Mouse (Mus musculus): Measurements from ENCODE around the gene Kcnab3.

Gene Kcnab3

DNA sequence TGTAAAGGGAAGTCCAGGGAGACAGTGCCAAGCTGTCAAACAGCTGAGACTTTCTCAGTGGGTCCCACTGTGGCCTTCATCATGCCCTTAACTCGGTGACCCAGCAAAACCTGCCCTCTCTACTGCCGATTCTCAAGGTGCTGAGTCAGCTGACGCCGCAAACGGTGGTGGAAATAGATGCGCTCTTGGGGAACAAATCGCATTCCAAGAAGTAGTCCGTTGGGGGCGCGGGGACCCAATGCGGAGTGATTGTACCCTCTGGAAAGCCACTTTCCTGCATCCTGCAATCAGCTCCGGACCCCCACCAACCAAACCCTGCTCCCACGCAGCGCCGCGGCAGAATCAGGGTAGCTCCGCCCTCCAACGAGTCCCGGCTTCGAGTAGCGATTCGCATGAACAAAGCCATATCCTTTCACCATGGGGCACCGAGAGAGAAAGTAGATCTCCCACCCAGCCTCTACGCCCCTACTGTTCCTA, 5.9 kb downstream of the Kcnab3 start:
- DNase-seq (ENCODE audit: extremely low spot score, low spot score), result peak; percentile 78

DNA sequence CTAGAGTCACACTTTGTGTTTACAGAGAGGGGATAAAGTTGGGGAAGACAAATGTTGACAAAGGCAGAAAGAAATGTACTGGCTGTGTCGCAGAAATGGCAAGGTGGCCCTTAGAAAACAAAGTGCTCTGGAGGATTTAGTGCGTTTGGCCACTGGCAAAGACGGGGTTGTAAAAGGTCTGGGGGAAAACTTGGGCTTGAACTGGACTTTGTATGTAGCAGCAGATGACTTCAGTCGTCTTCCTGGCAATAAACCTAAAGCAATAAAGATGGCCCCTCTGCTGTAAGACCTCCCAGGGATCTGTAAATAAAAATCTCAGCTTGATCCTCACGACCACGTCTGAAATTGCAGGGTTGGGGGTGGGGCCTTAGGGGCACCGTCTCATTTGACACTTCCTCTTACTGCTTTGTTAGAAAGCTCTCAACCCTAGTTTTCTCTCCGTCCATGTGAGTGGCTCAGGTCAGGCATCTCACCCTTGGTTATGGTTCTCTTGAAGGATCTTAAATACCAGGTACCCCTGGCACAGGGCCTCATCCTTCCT, 6.7 kb downstream of the Kcnab3 start:
- no peak for DNase-seq (ENCODE audit: extremely low spot score, low spot score)

DNA sequence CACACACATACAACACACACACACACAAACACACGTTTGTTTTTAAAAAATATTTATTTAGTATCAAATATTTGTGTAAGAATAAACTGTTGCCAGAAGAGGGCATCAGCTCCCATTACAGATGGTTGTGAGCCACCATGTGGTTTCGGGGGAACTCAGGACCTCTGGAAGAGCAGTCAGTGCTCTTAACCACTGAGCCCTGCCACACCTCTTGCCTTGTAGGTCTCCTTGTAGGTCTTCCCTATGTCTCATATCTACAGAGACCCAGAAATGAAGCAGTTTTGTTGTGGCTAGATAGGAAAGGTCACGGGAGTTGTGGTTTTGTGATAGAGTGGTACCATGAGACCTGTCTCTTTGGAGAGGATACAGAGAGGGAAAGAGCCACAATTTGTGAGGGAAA, 7.9 kb downstream of the Kcnab3 start:
- no peak for DNase-seq (ENCODE audit: extremely low spot score, low spot score)

DNA sequence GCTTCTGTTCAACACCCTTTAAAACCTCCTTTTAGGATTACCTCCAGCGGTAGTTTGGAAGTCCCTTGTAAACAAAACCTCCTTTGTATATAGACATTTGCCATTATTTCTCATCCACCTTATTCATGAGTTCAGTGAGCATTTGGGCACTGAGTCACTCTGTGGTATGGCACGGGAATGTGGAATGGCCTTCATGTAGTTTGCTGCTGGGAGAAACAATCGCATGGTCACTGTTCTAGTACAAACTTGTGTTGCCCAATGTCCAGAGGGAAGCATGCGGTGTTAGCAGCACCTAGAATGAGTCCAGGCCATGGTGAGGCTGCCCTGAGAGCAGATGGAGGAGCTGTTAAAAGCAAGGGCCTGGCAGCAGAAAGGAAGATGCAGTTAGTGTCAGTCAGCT, 8.7 kb downstream of the Kcnab3 start:
- no peak for DNase-seq (ENCODE audit: extremely low spot score, low spot score)

DNA sequence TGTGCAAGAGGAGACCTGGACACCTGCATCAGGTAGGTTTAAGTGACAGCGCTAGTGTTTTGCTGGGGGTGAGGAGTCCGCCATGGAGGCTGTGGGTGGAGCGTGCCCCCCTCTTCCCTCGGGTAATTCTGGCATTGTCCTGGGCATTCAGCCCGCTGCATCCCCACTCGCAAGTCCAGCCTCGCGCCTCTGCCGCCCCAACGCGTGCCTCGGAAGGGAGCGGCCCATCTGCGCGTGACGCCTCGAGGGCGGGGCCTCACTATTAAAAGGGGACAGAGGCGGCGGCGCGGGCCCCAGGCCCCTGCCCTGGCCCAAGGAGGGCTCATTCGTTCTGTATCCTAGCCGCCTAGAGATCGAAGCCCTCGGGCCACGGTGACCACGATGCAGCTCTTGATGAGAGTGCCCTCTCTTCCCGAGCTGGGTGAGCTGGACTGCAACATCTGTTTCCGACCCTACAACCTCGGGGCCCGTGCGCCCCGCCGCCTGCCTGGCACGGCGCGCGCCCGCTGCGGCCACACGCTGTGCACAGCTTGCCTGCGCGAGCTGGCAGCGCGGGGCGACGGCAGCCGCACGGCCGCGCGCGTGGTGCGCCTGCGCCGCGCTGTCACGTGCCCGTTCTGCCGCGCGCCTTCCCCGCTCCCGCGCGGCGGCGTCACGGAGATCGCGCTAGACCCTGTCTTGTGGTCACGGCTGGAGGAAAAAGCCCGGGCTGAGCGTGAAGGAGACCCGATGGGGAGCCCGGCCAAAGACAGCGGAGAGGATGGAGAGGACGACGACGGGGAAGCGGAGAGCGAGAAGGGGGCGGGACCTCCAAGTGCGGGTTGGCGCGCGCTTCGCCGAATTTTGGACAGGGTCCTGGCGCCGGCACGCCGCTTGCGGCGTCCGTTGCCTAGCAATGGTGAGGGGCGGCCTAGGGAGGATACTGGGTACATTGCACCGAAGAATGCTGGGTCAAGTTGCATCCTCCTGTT, 14.4 kb downstream of the Kcnab3 start, which contains the start of gene Rnf227:
Gene Rnf227 (plus strand): TSS at position 301 of the 971 bp plus-strand sequence.
- peak; percentile 83 for DNase-seq (ENCODE audit: extremely low spot score, low spot score)

DNA sequence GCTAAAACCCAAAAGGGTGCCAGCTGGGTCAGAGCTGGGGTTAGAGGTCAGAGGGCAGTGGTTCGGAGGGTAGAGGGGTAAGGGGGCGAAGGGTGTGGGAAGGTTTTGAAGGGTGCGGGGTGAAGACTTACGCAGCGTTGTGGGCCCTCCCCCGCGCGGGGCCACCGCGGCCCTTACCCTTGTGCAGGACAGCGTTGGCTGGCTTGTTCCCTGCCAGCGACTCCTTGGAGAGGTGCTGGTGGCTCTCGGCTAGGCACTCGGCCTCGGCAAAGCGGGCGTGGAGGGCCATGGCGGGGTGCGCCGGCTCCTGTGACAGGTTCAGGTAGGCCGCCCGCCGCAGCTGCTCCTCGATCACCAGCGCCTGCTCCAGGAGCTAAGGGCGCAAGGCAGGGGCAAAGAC, 20.4 kb downstream of the Kcnab3 start:
- DNase-seq (ENCODE audit: extremely low spot score, low spot score), result no peak

DNA sequence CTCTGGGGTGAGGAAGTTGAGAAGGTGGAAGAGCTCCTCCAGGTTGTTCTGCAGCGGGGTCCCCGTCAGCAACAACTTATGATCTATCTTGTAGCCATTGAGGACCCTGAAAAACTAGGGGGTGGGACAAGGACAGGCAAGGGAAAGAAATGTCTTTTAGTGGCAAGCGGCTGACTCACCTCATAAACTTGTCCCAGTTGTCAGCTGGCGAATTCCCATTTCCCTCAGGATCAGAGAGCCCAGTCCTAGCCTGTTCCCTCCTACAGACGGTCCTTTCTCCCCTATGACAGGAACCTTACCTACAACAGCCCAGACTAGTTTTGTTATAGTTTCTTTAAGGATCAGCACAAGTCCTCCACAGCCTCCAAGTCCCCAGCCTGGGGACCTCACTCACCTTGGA, 30.5 kb downstream of the Kcnab3 start:
- no peak for DNase-seq (ENCODE audit: extremely low spot score, low spot score)

DNA sequence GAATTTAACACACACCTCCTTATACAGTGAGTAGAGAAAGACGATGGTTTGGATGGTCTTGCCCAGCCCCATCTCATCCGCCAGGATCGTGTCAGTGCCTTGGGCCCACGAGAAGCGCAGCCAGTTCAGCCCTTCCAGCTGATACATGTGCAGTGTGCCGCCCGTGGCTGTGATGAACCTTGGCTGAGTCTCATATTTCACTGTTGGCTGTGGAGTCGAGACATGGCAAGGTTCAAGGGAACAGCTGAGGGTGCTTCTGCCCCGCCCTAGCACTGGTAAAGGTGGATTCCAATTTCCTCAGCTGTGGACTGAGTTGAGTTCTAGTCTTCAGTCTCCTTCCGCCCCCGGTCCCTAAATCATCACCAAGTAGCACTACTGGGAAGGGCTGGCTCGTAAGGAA, 31.6 kb downstream of the Kcnab3 start:
- DNase-seq (ENCODE audit: extremely low spot score, low spot score), result no peak

DNA sequence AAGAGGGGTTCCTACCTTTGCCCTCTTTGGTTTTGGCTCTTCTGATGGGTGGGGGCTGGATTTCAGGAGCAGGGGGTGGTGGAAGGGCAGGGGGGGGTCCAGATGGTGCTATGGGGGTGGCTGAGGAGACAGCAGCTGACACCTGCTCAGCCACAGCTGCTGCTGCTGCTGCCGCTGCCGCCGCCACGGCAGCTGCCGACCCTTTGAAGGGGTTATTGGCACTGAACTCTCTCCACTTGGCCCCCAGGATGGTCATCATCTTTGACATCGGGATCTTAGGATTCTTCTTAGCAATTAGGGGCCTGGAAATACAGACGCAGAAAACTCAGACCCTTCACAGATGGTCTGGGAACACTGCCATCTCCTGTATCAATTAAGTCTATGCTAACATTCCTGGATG, 36.0 kb downstream of the Kcnab3 start:
- DNase-seq (ENCODE audit: extremely low spot score, low spot score), result no peak

DNA sequence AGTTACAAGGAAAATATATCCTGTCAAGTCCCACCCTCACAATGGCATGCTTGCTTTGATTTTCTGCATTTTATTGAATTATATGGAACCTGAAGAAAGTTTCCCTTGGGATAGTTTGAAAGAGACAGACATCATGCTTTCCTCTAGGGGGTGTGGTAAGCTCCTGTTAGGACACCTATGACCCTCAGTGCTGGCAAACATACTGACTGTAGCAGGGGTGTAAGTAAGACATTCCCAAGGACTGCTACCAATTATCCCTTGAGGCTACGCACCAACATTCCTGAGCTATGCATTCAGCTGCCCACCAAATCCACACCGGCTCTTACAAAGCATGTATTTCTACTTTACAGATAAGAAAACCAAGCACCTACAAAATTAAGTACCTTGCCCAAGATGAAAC, 36.4 kb downstream of the Kcnab3 start:
- DNase-seq (ENCODE audit: extremely low spot score, low spot score), result no peak

DNA sequence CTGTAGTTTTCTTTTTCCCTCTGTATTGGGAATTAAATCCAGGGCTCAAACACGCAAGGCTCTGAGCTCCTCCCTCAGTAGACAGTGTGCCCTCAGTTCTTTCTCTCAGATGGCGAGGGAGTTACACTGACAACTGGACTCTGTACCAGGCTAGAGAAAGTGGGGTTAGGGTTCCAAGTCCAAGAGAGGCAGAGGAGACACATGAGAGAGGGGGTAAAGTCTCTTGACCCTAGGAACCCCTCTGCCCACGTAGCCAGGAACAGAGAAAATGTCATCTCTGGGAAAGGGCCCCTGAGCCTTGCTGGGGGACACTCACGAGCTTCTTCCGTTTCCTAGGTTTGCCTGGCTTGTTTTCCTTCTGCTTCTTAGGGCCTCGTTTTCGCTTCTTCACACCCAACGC, 38.3 kb downstream of the Kcnab3 start:
- no peak for DNase-seq (ENCODE audit: extremely low spot score, low spot score)

DNA sequence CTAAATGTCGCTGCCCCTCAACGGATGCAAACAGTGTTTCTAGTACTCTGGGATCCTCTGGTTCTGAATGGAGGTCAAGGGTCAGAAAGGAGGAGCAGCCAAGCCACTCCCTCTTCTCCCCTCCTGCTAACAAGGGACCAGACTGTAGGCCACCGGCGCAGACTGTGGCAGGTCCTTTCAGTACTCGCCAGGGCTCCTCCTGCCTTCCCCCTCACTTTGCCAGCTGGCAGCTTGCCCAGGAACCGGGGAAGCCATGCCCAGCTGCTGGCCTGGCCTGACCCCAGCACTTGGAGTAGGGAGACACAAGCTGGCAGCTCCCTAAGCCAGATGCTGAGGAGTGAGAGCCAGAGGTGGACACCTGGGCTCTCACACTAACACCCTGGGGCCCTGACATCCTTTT, 38.9 kb downstream of the Kcnab3 start:
- peak; percentile 55 for DNase-seq (ENCODE audit: extremely low spot score, low spot score)

DNA sequence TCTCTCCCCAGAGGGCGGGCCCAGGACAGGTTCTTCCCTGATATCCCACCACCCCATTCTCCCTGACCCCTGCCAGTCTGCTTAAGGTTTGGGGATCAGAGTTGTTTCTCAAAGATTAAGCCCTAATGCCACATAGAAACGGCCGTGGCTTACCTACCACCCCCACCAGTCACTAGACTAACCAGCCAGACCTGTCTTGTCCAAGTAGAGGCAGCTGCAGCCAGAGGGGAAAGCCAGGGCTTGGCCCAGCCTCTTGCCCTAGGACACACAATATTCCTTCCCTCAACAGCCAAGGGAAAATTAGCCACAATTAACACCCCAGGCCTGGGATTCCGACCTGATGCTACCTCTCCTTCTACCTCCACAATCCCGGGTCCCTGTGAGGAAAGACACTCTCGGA, 39.7 kb downstream of the Kcnab3 start:
- DNase-seq (ENCODE audit: extremely low spot score, low spot score), result peak; percentile 28

DNA sequence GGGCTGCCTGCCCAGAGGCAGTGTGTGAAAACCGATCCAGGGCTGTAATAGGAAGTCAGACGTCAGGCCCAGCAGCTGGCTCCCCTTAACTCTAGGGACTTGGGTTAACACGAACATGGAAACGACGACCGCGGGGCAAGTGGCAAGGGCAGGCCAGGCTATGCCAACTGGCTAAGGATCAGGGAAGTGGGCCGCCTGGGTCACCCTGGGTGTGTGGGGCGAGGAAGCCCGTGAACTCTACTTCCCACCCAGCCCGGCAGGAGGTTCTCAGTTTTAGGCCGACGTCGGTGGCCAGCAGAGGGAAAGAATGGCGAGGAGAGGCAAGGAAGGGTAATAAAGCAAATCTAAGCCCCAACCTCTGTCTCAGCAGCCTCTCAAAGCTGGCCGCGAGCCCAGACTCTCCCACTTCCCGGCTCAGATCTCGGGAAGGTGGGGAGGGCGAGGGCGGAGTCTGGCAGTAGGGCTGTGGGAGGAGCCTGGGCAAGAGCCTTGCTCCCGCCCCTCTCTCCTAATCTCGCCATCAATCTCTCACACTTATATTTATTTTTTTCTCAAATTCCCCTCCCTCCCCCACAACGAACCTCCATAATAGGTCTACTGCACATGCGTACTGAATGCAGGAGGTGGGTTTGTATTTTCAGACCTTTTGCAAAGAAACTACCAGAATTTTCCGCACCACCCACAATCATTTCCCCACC, 40.2 kb downstream of the Kcnab3 start:
- peak; percentile 82 for DNase-seq (ENCODE audit: extremely low spot score, low spot score)

DNA sequence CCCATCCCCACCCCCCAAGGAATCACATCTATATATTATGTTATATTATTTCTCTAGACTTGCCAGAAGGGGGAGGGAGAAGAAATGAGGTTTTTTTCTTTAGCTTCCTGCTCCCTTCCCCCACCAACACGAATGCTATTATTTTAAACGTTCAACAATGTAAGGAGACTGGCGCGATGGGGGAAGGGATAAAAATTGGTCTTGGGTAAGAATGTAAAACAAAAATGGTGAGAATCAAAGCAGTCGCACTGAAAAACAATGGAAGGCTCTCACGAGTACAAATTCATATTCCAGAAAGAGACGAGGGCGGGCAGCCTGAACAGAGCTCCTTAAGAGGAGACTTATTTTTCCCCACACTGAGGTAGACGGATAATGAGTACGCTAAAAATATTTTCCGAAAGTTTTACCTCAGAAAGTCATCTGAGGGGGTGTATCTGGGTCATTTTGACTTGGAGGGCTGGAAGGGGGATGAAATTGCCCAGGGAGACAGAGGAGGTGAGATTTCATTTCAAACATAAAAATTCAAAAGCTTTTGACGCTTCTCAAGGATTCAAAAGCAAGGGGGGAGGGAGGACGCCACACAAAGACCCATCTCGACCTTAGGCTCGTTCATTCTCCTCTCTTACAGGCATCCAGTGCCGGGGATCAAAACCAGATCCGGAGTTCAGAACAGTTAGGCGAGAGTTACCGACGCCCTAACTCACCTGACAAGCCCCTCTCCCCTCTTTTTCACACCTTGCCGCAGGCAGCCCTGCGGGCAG, 41.0 kb downstream of the Kcnab3 start:
- DNase-seq (ENCODE audit: extremely low spot score, low spot score), result peak; percentile 51

DNA sequence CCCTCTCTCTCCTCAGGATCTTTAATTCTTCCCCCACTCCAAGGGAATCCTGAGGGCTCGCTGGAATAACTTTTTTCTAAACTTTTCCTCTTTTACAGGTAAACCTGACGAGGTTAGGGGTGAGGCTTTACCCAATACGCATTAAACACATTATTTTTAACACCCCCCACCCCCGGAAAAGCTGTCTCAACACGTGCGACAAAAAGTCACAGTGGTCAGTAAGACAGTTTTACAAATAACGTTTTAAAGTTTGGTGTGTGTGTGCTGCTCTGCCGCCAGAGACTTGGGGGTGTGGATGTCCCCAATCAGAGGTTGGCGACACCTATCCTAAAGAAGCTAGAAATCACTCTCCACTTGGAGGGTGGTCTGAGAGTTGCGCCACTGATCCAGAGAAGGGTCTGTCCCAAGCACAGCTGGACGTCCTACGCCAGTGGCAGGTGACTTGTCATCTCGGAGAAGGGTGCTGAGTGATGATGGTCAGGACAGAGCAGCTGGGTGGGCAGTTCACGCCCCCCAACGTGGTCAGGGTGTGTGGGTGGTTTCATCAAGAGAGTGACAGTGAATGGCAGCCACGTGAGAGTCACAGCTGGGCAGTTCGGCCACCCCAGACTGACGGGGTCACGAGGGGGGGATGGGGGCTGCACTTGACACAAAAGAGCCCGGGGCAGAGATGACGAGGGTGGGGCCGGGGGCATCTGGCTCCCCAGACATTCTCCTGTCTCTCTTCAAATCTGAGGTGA, 41.7 kb downstream of the Kcnab3 start:
- no peak for DNase-seq (ENCODE audit: extremely low spot score, low spot score)

DNA sequence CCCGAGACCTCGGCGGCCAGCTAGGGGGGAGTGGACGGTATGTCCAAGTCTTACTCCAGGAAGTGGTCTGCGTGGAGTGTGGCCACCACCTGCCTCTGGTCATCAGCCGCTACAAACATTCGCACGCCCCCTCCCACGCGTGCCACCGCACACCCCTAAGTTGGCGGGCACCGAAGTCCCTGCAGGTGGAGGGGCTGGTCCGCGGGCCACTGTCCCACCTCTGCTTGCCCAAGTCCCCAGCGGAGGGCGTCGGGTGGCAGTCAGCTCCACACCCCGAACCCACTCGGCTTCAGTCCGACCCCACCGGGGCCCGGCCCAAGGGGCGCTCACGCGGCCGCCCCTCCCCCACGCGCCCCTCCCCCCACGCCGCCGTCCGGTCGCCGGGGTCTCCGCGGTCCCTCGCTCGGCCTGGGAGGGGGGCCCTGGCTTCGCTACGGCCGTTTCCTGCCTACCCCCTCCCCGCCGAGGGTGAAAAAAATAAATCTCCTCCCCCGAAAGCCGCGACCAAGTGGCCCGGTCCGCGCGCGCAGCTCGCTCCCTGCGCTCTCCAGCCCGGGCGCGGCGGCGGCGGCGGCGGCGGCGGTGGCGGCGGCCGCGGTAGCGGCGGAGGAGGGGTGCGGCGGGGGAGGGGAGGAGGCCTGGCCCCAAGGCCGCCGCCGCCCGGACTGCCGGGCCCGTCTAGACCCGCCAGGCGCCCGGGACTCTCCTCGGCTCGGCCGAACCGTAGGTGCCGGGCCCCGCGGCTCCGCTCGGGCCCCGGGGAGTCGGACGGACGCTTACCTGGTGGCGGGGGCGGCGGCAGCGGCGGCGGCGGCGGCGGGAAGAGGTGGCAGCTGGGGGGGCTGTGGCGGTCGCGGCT, 42.5 kb downstream of the Kcnab3 start:
- DNase-seq (ENCODE audit: extremely low spot score, low spot score), result peak; percentile 78

DNA sequence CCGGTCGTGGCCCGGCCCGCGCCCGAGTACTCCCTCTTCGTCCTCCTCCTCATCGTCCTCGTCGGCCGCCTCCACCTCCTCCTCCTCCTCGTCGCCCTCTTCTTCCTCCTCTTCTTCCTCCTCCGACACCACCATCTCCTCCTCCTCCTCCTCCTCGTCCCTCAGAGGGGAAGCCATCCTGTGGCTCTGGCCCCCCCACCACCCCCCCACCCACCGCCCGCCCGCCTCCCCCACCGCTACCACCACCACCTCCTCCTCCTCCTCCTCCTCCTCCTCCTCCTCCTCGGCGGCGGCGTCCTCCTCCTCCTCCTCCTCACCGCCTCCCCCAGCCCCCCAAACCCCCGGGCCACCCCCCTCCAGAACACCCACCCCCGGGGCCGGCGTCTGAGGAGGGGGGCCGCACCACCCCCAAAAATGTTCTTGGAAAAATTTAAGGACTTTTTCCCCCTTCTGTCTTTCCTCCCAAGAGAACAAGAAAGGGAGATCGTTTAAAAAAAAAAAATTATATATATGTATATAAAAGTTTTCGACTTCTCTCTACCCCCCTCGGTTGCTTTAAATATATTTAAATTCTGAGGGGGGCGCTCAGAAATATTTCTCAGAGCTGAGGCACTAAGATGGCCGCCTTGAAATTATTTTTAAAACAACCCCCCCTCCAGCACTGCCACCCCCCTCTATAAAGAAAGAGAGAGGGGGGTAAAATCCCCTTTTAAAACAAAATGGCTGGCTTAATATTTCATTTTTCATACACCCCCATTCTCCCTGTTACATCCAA, 43.3 kb downstream of the Kcnab3 start, which contains the start of gene Chd3:
Gene Chd3 (minus strand): TSS at position 192 of the 775 bp plus-strand sequence.
- peak; percentile 58 for DNase-seq (ENCODE audit: extremely low spot score, low spot score)
